Mouse (Mus musculus) heart, postnatal 36 days (tissue): Measurements from ENCODE around the gene Zkscan17. TPM values are rescaled to one million over a fixed set of nuclear protein-coding genes. Genes with fewer than 3 reads are reported as not detected.
"Not testable (repeated sequence)": the region's sequence is repeated elsewhere in the genome, so short reads cannot be mapped to it uniquely, and the experiment has no call there.

Source experiments
- DNase-seq, 2 experiments: peaks; one replicate each; pipeline ENCODE4 v3.0.0; 2021 to 2022
- intact Hi-C: fragments of 180-260 bp; cut with DNase I; formaldehyde crosslinking; loops from one replicate; pipeline ENCODE4 v1.15.1; 2025
- total RNA-seq, 2 experiments: library from RNA; stranded (reverse); gene quantifications; 2 replicates each; pipeline ENCODE4 v1.2.3; 2021

Zkscan17 gene
- total RNA-seq = 10 to 100 TPM; 16.4 to 17.4 TPM

DNA sequence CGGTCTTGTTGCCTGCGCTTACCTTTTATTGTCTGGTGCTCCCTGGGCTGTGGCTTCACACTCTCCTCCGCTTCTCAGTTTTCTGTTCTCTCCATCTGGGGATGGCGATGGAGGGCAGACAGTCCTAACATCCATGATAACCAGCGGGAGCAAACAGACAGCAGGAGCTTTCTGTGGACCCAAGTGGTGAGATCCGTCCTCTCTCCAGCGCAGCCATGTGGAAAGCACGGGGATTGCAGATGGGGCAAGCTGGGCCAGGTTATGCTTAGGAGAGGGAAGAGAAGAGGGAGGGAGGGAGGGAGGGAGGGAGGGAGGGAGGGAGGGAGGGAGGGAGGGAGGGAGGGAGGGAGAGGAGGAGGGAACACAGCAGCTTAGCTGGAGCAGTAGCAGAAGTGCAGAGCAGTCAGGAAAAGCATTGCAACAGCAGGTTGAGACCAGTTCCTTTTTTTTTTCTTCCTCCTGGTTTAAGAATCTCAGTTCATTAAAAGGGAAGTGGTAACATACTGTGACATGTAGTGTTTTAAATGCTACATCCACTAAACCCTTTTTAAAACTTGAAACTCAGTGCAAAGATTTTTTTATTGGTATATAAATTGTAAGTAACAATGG, at the start of gene Zkscan17:
Zkscan17 (minus strand) TSS at position 280 of the 609 bp plus-strand sequence.
- peak in 1 of 2 experiments; percentile 23 for DNase-seq
- intact Hi-C loops = no loop called here

DNA sequence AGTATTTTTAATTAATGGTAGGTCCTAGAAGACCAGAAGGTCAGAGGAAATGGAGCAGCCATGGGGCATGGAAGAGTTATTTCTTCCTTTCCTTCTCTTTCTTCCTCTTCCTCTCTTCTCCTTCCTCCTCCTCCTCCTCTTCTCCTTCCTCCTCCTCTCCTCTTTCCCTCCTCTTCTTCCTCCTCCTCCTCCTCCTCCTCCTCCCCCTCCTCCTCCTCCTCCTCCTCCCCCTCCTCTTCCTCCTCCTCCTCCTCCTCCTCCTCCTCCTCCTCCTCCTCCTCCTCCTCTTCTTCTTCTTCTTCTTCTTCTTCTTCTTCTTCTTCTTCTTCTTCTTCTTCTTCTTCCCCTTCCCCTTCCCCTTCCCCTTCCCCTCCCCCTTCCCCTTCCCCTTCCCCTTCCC, 49.6 kb upstream of the Zkscan17 start, which contains the start of gene Olfr222:
Olfr222 (minus strand) TSS at position 101 of the 400 bp plus-strand sequence.
- intact Hi-C loops, DNase-seq: not testable (repeated sequence)

- intact Hi-C loops = no loop called here
- DNase-seq = no peak
These were observed 49.2 kb upstream of the Zkscan17 start for GRCm38 (mm10) chr11:59575726-59576125.

- intact Hi-C loops = loop anchor here (1.0 to 2.0 kb wide), 2 partner anchors 45 to 261 kb away; no protein-coding TSS in a partner anchor
- DNase-seq = no peak
These were observed 42.8 kb upstream of the Zkscan17 start for GRCm38 (mm10) chr11:59569306-59569705.

DNA sequence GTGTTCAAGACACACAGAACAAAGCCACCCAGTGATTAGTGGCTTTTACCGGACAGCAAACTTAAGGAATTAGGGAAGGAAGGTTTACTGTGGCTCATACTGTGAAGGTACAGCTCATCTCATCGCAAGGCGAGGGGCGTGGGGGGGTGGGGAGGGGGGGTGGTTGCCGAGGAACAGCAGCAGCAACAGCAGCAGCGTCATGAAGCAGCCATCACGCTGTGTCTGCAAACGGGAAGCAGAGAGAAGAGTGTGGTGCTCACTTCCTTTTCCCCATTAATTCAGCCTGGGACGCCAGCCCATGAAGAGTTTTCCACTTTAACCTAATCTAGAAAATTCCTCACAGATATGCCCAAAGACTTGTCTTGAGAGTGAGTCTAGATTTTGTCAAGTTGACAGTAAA, 36.3 kb upstream of the Zkscan17 start:
- intact Hi-C loops = no loop called here
- no peak for DNase-seq

DNA sequence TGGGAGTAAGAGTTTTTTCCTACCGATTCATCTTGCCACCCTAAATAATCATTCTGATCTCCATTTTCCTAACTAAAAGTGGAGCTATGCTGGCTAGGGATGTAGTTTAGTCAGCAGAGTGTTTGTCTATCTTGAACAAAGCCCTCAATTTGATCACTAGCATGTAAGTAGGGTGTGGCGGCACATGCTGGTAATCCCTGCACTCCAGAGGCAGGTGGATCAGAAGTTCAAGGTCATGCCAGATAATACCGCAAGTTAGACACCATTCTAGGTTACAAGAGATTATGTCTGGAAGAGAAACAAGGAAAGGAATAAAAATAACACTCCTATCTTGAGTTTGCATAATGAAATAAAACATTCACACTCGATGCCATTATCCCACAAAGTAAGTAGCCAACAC, 35.8 kb upstream of the Zkscan17 start:
- intact Hi-C loops = no loop called here
- no peak for DNase-seq

GRCm38 (mm10) chr11:59560906-59561305, 34.4 kb upstream of the Zkscan17 start:
- intact Hi-C loops = no loop called here

GRCm38 (mm10) chr11:59554535-59554934, 28.0 kb upstream of the Zkscan17 start:
- intact Hi-C loops = no loop called here
- DNase-seq = no peak

More at GRCm38 (mm10) chr11:59560906-59561305, 34.4 kb upstream of the Zkscan17 start:
- no peak for DNase-seq

DNA sequence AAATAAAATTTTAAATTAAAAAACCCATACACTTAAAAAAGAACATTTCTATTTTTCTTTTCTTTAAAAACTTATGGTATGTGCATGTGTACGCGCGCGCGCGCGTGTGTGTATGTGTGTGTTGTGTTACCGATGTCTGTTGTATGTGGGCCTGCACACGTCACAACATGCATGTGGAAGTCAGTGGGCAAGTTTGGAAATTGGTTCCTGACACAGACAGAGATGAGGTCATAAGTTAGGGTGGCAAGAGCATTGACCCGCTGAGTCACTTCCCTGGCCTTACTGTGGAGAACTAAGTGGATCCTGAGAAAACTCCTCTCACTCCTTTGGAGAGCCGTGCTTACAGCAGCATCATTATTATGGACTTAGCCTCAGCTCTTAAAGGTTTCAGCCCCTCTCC, 27.6 kb upstream of the Zkscan17 start:
- intact Hi-C loops = no loop called here
- DNase-seq = no peak

GRCm38 (mm10) chr11:59544005-59544404, 17.5 kb upstream of the Zkscan17 start:
- intact Hi-C loops = no loop called here
- no peak for DNase-seq

- no peak for DNase-seq
- intact Hi-C loops = no loop called here
These were observed 16.8 kb upstream of the Zkscan17 start for GRCm38 (mm10) chr11:59543376-59543775.

GRCm38 (mm10) chr11:59542442-59542841, 15.9 kb upstream of the Zkscan17 start:
- DNase-seq = no peak
- intact Hi-C loops = no loop called here

GRCm38 (mm10) chr11:59541324-59541723, 14.8 kb upstream of the Zkscan17 start, which contains the start of gene Nlrp3:
Gene Nlrp3, plus strand, starts transcription at chr11:59541568.
- intact Hi-C loops = no loop called here
- DNase-seq = no peak

DNA sequence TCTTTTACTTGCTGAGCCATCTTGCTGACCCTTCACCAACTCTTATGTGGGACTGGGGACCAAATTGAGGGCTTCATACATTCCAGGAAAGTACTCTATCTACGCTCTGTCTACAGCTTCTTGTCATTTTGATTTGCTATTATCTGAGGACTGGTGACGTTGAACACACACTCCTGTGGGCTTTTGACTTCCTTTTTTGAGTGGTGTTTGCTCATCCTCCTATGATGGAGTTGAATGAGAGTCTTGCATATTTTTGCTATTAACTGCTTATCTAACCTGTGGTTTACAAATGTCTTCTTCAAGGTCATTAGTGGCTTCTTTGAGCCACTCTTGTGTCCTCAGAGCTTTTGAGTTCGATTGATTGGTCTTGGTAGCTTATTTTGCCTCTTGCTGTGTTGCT, 13.6 kb upstream of the Zkscan17 start:
- intact Hi-C loops = no loop called here
- no peak for DNase-seq

- DNase-seq = peak; percentile 51 to 63
- intact Hi-C loops = no loop called here
These were observed 11.8 kb upstream of the Zkscan17 start for GRCm38 (mm10) chr11:59538387-59538786.

DNA sequence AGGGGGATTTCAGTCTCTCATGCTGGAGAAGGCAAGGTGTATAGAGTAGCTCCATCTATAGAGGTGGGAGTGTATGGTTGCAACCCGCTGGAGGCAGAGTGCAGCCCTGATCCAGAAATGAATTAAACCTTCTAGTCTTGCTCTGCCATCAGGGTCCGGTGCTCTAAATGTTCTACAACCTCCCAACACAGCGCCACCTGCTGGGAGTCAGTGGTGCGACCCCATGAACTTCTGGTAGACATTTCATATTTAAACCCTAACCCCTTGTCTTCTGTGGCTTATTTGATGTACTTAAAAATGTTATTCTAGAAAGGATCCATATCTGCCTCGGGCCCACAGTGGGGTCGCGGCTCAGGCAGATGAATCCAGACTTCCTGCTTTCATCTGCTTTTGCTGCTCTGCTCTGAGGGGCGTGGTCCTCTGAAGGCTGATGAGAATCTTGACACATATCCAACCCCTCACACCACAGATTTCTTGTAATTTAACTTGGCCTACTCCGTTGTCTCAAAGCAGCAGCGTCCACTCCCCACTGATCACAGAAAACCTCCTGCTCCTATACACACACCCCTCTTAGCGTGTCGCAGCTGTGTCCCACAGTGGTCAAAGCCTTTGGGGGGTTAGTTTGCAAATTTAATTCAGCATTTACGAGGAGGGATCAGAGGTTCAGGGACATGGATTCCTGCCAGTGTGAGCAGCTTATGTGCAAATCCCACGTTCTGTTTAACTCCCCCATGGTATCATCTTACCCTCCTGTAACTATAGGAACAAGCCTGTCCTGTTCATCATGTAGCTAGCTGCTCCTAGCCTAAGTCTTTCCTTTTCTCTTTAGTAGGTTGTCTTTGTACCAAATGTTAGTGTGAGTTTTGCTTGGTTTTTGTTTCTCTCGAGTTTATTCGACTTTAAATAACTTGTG, 10.9 kb upstream of the Zkscan17 start:
- peak in 1 of 2 experiments; percentile 51 for DNase-seq
- intact Hi-C loops = no loop called here

DNA sequence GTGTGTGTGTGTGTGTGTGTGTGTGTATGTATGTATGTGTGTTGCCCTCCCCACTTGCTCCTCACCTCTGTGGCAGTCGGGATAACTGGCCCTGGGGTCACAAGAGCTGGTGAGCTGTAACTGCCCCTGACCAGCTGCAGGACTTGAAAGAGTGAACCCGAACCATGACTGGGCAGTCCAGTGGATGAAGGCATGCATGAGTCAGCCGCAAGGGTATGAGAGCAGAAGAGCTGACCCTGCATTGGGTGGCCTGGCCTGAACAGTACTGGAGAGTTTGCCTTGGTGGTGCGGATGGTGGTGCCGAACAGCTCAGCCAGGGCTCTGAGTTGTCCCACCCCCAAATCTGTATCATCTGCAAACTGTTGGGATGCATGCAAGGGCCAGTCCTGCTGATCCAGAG, 5.0 kb upstream of the Zkscan17 start:
- intact Hi-C loops = no loop called here
- DNase-seq = no peak

- DNase-seq = no peak
- intact Hi-C loops = no loop called here
These were observed 4.5 kb upstream of the Zkscan17 start for GRCm38 (mm10) chr11:59530870-59531535.

DNA sequence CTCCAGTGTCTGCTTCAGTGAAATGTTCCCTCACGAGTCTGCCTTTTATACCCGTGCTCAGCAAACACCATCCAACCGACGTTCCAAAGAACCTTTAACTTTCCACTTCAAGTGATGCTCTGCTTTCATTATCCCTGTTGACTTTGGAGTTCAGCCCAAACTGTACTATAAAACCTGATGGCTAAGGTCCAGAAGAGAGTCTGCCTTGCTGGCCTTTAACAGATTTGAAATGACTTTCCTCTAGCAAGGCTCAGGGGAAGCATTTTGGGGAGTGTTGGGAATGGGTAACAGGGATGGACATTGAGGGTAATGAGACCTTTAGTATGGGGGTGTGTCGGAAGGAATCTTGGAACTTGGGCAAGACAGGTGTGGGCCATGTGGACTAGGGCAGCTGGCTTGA, 3.7 kb upstream of the Zkscan17 start:
- DNase-seq = no peak
- intact Hi-C loops = no loop called here

- peak; percentile 67 to 72 for DNase-seq
- intact Hi-C loops = no loop called here
These were observed 1.3 kb downstream of the Zkscan17 start for GRCm38 (mm10) chr11:59525237-59525636.

DNA sequence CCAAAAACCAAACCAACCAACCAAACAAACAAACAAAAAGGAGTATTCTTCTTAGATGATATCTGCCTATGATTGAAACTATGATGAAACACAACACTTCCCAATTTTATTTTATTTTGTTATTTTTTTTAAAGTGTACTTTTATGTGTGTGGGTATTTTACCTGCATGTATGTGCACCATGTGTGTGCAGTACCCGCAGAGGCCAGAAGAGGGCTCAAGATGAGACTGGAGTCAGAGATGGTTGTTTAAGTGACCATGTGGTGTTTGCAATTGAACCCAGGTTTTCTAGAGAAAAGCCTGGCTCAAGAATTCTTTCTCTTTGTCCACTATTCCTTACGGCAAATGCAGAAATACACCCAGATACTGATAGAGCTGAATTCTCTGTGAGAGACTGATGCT, 2.4 kb downstream of the Zkscan17 start:
- intact Hi-C loops = loop anchor here (1.0 kb wide), 2 partner anchors 45 to 90 kb away; no protein-coding TSS in a partner anchor
- no peak for DNase-seq
